Mouse (Mus musculus): ENCODE measurements around the gene Cmtm8.
A peak's percentile ranks its signal among the peaks of the same experiment; 100 is the strongest.

Gene Cmtm8

DNA sequence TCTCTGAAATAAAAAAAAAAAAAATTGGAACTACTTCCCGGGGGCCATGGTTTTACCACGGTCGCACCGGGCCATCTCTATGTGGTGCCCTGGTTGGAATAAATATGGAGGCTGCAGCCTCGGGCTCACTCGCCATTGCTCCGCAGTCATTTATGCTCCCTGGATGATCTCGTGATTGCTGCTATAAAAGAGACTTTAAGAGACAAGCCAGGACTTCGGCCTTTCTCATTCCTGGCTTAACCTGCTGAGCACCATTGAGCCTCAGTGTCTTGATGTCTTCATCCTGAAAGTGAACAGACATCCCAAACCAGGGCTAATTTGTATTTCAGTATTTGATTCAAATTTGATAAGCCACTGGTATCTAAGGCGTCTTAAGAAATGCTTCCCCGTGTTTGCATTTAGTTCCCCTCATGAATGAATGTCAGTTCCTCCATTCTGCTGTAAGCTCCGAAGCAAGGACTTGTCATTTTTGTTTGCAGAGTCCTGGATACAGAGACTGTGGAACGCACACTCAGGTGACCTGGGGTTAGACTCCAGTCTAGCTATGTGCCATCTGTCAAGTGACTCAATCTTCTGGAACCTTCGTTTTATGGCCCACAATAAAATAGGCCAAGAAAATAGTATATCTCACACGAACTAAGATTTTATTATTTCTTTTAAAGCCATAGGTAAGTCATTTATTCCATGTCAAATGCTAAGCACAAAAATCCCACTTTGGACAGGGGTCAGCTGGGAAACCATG is 22.2 kb downstream of the Cmtm8 start:
- DNase-seq (ENCODE audit: extremely low read depth, low read depth, low spot score): no peak

DNA sequence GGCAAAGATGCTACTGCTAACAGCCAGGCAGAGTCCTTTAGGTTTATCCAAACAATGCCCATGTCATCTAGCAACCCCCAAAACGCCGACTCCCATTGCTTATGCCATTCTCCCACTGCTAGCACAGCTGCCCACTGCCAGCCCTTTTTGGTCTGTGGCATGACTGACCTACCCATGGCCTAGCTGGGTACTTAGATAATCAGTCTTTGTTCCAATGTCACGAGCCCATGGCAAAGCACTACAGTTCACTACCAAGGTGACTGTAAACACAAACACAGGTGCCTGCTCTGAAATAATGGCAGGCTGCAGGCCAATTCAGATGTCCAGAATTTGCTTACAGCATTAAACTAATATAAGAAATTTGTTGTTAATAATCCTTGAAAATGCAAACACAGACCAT is 25.0 kb downstream of the Cmtm8 start:
- DNase-seq (ENCODE audit: extremely low read depth, low read depth, low spot score): no peak

DNA sequence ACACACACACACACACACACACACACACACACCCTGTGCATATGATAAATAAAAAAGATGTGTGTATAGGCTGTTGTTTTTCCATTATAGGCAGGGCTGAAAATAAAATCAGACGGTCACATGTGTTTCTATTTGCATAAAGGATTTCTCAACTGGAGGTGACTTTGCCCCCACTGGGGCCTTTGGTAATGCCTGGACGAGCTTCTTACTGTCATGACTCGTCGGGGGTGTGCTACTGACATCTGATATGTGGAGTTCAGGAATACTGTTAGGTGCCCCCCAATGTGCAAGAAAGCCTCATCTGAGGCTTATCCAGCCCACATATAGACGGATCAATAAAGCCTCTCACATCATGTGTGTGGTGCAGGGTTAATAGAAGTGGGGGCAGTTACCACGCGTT is 26.9 kb downstream of the Cmtm8 start:
- no peak for DNase-seq (ENCODE audit: extremely low read depth, low read depth, low spot score)

DNA sequence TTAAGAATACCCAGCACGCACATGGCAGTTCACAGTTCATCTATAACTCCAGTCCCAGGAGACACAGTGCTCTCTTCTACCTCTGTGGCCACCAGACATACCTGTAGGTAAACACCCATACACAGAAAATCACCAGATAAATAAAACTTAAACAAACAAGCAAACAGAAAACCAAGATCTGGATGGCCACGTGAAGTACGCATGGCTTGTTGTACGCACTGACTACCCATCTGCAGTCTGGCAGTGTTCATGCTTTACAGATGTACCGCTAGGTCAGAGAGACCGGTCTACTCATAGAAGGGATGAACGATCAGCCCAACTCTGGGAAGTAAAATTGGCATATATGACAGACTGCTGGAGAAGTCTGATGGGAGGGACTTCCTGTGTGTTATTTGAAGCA is 27.8 kb downstream of the Cmtm8 start:
- no peak for DNase-seq (ENCODE audit: extremely low read depth, low read depth, low spot score)

DNA sequence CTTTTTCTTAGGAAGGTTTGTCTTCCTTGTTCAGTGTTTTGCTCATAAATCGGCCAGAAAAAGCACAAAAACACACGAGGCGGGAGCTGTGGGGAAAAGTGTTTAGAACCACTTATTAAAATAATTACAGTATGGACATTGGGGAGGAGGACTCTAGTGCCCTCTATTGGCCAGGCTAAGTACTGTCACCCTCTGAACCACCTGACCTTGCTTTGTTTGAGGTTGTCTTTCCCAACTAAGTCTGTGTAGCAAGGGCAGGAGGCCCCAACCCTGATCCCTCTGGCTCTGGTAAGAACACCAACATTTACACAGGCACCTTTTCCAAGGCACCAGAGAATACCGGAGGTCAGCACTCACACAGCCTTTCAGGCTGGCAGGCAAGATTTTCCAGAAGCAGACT is 28.6 kb downstream of the Cmtm8 start:
- DNase-seq (ENCODE audit: extremely low read depth, low read depth, low spot score): no peak

DNA sequence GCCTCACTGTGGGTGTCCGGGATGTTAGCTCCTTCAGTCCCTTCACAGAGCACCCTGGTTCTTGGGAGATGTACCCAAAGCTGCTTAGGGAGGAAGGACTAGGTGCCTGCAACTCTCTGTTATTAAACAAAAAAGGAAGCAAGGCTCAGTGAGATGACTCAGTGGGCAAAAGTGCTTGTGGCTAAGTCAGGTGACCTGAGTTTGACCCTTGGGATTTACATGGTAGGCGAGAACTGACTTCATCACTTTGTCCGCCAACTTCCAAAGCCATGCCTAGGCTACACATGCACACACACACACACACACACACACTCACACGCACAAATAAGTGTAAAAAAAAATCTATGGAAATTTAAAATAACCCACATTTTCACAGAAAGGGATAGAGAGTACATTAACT is 32.0 kb downstream of the Cmtm8 start:
- DNase-seq (ENCODE audit: extremely low read depth, low read depth, low spot score): no peak

DNA sequence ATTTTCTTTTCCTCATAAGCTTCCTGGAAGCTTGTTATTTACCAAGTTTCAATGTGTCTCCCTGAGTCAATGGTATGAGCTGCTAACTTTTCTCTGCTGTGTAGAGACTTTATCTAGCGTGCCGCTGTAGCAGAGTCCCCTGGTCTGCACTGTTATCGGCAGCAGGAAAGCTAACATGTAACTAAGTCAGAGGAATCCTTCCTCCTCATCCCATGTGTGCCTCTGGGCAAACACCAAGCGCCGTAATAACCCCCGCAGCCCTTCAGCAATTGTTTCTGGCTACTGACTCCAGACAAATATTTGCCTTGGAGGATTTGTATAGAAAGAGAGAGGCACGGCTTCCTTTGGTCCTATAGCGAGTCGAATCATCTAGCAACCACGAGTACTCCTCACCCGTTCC is 33.1 kb downstream of the Cmtm8 start:
- DNase-seq (ENCODE audit: extremely low read depth, low read depth, low spot score): no peak

DNA sequence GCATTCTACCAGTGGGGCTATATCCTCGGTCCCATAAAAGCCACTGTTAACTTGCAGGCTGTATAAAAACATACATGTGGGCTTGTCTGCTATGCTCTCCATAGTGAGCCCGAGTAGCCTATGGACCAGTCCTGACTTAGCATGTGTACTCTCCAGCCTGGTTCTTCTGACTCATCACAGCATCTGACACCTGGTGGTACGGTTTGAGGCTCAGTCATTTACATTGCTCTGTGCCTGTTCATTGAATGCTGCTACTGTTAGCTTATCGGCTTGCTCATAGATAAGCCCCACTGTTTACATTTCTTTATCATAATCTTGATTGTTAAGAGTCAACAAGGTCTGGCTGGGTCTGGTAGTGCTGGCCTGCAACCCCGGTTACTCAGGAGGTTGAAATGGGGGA is 35.3 kb downstream of the Cmtm8 start:
- DNase-seq (ENCODE audit: extremely low read depth, low read depth, low spot score): no peak

DNA sequence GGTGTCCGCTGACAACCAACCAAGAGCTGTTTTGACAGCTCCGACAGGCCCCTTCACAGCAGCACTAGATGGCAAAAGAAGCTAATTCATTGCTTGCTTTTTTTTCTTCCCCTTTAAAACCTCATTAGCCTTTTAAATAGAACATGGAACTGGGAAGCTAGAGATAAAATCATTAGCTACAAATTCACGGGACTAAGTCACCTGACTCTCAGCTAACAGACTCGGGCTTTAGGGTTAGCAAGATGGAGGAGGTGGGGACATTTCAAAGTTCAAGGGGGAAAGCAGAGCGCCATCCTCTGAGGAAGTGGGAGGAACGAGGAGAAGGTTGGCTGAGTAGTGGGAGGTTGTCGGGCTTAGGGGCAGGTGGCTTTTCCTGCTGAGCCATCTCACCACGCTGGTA is 36.7 kb downstream of the Cmtm8 start:
- DNase-seq (ENCODE audit: extremely low read depth, low read depth, low spot score): no peak

DNA sequence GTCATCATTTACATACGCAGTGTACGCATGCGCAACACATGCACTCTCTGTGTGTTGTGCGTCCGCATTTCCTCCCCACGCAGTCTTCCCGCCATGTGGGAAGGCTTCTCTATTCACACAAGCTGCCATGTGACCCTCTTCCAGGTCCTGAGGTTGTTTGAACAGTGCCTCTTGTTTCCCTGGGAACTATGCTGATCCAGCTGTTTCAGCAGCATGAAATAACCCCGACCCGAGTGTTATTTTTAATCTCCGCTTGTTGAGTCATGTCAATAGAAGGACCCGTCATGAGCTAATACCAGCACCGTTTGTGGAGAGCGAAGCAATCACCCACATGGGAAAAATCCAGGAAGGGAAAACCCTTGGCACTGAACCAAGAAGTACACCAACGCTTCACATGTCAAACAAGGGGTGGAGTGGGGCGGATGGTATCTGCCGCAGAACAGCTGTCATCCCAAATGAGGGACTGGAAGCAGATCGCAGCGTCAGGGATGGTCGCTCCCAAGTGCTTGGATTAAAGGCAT is 38.7 kb downstream of the Cmtm8 start:
- DNase-seq (ENCODE audit: extremely low read depth, low read depth, low spot score): peak; percentile 68

DNA sequence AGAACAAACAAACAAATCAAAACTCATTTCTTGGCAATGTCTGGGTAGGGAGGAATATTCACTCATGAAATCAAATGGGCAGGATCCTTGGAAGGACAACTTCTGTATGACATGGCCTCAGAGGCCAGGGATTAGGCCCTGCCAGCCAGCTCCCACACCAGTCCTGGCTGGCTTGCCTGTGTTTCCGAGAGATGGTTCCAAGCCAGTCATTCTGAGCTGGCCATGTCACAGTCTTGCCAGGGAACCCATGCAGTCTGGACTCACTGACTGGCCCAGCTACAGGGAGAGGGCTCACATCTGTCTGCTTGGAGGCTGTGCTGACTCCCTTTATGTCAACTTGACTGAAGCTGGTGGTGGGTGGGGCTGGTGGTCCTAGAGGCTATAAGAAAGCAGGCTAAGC is 41.8 kb downstream of the Cmtm8 start:
- DNase-seq (ENCODE audit: extremely low read depth, low read depth, low spot score): no peak

DNA sequence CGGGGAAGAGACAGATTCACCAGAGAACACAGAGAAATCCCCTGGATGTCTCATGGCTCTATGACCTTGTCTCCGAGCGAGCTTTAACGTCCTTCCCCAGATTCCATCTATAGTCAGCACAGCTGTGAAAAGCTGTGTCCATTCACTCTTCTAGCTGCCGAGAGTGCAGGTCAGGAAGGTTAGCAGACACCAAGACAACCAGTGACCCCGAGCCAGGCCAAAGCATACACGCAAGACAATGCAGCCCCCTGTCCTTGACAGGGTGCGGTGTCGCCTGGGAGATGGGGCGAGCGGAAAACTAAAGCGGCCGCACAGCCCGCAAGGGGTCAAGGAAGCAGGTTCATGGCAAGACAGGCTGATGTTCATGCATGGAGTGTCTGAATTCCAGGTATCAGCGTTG is 42.7 kb downstream of the Cmtm8 start:
- DNase-seq (ENCODE audit: extremely low read depth, low read depth, low spot score): no peak

DNA sequence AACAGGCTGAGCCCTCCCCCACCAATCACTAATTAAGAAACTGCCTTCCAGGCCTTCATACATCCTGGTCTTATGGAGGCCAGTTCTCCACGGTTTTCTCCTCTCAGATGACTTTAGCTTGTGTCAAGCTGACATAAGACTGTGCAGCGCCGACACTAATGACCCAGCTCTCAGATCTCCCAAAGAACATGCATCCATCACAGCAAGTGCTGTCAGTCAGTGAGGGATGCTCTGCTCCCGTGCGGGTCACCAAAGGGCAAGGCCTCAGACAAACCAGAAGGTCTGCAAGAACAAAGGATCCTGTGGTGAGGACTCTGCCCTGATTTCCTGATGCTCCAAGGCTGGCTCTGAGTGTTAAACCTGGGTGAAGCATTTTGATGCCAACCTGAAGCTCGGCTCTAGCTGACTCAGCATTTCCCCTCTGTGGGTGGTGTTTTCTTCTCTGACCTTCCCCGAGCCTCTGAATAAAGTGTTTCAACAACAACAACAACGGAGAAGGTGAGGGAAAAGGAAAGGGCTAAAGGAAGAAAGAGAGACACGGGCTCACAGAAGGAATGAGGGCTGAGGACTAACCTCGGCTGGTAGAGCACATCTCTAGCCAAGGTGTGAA is 44.4 kb downstream of the Cmtm8 start:
- DNase-seq (ENCODE audit: extremely low read depth, low read depth, low spot score): no peak

DNA sequence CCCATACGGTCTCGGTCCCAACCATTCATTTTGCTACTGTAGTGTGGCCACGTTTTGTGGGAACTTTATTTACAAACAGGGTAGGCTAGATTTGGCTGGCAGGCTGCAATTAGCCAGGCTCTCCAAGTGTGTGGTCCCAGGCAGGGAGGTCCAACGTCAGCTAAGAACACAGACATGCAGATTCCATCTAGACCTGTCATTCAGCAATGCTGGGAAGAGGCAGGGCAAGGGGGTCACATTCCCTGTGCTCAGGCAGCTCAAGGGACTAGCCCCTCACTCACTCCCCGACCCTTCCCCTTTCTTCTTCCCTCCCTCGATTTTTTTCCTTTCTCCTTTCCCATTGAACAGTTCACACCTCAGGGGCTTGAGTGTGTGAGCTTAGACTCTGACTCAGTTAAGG is 45.1 kb downstream of the Cmtm8 start:
- DNase-seq (ENCODE audit: extremely low read depth, low read depth, low spot score): no peak

DNA sequence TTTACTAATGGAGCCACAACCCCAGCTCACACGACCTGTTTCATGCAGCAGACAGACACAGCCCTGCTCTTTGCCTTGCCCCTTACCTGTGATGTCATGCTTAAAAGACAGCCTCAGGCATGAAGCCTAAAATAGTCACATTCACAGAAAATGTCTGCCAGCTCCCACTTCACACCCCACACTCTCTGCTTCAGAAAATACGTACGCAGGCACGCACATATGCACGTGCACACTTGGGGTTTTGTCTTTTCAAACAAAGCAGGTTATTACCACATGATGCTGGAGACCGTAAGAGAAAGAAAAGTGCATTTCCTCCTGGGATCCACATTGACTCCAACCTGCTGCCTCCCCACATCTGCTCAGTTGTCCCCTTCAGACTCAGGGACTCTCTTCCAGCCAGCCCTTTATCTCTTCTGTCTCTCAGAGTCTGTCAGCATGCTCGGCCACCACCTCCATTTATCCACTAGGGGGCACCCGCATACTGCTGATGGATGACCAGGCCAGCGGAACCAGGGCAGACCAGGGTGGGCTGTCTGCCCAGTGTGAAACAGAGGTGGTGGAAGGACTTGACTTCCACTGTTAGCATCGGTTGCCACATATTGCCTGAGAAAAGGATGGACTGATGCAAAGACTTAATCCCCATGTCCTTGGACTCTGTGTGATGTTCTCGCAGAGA is 46.5 kb downstream of the Cmtm8 start:
- no peak for DNase-seq (ENCODE audit: extremely low read depth, low read depth, low spot score)

DNA sequence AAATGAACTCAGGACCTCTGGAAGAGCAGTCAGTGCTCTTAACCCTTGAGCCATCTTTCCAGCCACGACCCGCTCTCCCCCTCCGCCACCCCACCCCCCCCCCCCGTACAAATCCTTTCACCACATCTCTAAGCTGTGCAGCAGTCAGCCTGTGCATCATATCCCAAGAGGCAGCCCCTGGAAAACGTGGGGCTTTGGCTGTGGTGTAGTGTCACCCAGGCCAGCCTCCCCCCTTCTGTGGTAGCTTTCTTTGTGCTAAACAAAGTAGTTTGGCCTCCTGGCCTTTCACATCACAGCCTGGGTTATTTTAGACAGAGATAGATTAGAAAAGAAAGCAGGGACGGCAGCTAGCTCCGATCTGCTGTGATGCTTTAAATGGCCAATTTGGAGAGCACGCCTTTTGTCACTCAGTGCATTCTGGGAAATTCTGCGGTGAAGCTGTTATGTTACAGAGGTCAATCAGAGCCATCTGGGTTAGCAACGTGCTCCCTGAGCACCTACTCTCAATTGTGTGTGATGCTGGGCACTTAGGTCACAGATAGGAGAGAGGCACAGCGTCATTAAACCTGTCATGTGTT is 47.4 kb downstream of the Cmtm8 start:
- no peak for DNase-seq (ENCODE audit: extremely low read depth, low read depth, low spot score)

DNA sequence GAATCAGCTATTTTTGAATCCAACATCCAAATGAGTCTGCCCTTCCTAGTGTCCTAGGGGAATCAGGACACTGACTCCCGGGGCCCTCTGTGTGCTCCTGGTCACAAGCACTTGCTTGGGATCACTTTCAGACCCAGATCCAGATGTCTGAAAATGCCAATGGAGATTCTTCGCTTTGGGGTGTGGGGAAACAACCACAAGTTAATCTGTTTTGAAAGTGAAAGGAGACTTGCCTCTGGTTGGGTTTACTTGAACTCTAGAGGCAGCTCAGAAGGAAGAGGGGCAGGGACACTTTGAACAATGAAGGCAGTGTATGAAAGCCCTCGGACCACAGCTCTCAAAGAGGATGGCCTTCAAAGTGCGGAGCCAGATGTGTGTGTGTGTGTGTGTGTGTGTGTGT is 49.5 kb downstream of the Cmtm8 start:
- no peak for DNase-seq (ENCODE audit: extremely low read depth, low read depth, low spot score)

DNA sequence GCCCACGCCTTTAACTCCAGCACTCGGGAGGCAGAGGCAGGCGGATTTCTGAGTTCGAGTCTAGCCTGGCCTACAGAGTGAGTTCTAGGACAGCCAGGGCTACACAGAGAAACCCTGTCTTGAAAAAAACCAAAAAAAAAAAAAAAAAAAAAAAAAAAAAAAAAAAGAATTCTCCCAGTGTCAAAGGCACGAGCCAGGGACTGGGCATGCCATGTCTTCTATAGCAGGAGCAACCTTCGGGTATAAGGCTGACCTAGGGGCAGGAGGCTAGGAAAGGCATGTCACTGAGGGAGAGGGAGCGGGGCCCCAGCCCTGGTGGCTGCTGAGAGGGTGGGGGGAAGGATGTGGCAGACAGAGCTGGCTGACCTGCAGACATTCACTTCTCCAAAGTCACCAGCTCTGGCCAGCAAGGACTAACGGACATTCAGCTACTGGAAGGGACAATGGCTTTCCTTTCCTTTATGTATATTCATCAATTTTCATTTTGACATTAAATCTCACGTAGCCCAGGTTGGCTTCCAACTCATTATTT is 50.1 kb downstream of the Cmtm8 start:
- no peak for DNase-seq (ENCODE audit: extremely low read depth, low read depth, low spot score)

DNA sequence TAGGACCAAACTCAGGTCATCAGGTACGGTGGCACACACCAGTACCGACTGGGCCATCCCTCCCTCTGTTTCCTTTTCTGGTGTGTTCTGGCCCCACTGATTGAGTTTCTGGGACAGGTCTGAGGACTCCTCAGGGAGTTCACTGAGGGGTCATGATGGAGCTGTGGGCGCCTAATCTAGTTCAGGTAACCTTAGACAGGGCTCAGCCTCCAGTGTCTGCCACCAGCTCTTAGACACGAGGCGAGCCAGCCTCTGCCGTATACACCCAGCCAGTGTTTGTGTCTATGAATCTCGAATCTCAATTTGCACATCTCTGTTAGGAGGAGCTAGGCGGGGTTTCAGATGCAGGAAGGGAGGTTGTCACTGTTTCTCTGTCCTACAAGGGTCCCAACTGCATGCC is 54.0 kb downstream of the Cmtm8 start:
- DNase-seq (ENCODE audit: extremely low read depth, low read depth, low spot score): no peak

DNA sequence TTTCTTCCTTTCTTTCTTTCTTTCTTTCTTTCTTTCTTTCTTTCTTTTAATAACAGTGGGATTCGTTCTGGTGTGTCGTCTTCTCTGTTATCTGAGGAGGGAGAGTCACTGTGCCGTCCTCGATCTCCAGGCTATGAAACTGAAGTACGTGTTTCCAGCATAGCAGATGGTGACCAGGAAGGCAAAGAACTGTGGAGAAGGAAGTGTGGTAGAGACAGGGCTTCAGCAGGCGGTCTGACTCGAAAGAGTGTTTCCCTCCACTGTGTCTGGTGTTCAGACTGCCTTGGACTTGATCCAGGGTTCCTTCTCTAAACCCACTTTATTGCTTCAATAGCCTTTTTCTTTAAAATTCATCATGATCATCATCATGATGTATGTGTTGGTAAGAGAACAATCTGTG is 54.4 kb downstream of the Cmtm8 start:
- no peak for DNase-seq (ENCODE audit: extremely low read depth, low read depth, low spot score)

DNA sequence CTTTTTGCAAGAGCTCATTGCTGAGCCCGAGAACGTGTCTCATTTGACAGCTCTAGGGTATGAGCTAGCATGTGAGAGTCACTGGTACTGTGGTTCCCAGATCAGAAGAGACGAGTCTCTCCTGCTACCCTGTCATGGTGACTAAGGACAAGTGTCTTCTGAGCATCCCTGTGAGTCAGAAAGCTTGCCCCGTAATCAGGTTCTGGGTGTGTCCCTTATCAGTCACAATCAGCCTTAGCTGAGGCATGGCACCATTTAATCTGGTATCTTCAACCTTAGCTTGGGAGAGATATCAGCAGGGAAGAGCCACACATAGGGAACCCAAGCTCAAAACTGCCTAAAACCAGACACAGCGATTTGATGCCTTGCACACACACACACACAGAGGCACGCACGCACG is 55.3 kb downstream of the Cmtm8 start:
- no peak for DNase-seq (ENCODE audit: extremely low read depth, low read depth, low spot score)

DNA sequence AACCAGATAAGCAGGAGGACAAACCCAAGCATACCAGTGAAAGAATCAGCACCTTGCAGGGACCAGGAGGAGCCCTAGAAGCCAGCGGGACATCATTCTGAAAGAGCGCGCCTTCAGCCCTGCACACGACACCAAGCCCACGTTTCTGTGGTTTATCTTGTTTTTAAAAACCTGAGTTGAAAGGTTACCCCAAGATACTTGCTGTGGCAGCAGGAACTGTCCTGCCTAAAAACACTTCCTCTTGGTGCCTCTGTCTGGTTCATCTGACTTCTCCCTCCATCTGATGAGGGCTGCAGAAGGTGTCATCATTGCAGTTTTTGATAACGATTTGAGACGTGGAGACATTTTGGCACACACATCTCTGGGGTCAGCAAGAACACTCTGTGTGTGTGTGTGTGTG is 56.2 kb downstream of the Cmtm8 start:
- DNase-seq (ENCODE audit: extremely low read depth, low read depth, low spot score): no peak

Data from fat pad, adult 2 months (tissue).